Mouse (Mus musculus): ENCODE data around the gene Tmem132d. TPM values are rescaled to one million over a fixed set of nuclear protein-coding genes. Genes with fewer than 3 reads are reported as not detected.

The Tmem132d gene
- polyA plus RNA-seq (2014; fragmentation: Illumina TruSeq; extraction: RNeasy Lipid Tissue Mini Kit (QIAGEN cat#74804); ENCODE audit: low read depth, low replicate concordance) = not detected

DNA sequence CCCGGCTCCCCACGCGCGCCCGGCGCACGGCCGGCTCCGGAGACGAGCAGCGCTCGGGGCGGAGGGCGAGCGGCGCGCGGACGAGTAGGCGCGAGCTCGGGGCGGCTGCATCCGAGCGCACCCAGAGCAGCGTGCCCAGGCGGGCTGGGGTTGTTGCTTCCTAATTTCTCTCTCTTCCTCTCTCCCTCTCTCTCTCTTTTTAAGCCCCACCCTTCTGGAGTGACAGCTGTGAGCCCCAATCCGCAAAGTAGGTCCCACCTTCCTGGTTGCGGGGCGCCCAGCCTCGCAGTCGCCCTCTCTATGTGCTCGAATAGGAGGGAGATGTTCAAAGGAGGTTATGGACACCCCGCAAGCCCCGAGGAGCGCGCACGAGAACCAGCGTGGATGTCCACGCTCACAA lies at the start of gene Tmem132d:
TSS of gene Tmem132d (minus strand) at position 162 of the 400 bp plus-strand sequence.

Other genes with a start within 250 kb of the Tmem132d start
- gene Fzd10, start 167.8 kb upstream of the Tmem132d start, polyA plus RNA-seq (2014; fragmentation: Illumina TruSeq; extraction: RNeasy Lipid Tissue Mini Kit (QIAGEN cat#74804); ENCODE audit: low read depth, low replicate concordance) = not detected

All from heart, adult 10 weeks (tissue).